Mouse (Mus musculus) embryonic facial prominence, embryonic 14.5 days (tissue): Measurements from ENCODE around the gene Car11. TPM values are rescaled to one million over a fixed set of nuclear protein-coding genes. Genes with fewer than 3 reads are reported as not detected.

Experiments used
- ATAC-seq: fragments of 200-750 bp; cut with Nextera tagmentation; 2 replicates; pipeline ENCODE4 v1.8.0; 2017; ENCODE audit warnings: low read depth, moderate number of reproducible peaks, moderate TSS enrichment
- DNase-seq: peaks from one replicate; pipeline ENCODE4 v3.0.0-alpha.2; 2015; ENCODE audit warnings: low spot score
- H3K27ac ChIP-seq: fragments of 300-500 bp; sonication (generic); replicated peaks from 2 replicates; pipeline ENCODE4 v1.5.1; 2014; ENCODE audit warnings: low read depth, mild to moderate bottlenecking, low read length, moderate library complexity
- H3K27me3 ChIP-seq: fragments of 300-500 bp; sonication (generic); replicated peaks from 2 replicates; pipeline ENCODE4 v1.6.1; 2014; ENCODE audit warnings: low read length; ENCODE audit not compliant: control insufficient read depth, insufficient read depth
- H3K36me3 ChIP-seq: fragments of 300-500 bp; sonication (generic); 2 replicates; pipeline ENCODE4 v1.6.1; 2014; ENCODE audit warnings: low read length, mixed read lengths; ENCODE audit not compliant: control insufficient read depth, insufficient read depth
- H3K4me1 ChIP-seq: fragments of 300-500 bp; sonication (generic); 2 replicates; pipeline ENCODE4 v1.6.1; 2014; ENCODE audit warnings: antibody characterized with exemption, low read length; ENCODE audit not compliant: control insufficient read depth, insufficient read depth
- H3K4me2 ChIP-seq: fragments of 300-500 bp; sonication (generic); 2 replicates; pipeline ENCODE4 v1.6.1; 2014; ENCODE audit warnings: low read depth, mild to moderate bottlenecking, low read length, moderate library complexity, mixed read lengths
- H3K4me3 ChIP-seq: fragments of 300-500 bp; sonication (generic); 2 replicates; pipeline ENCODE4 v1.5.1; 2014; ENCODE audit warnings: low read depth, mild to moderate bottlenecking, low read length
- H3K9ac ChIP-seq: fragments of 300-500 bp; sonication (generic); 2 replicates; pipeline ENCODE4 v1.6.1; 2014; ENCODE audit warnings: low read depth, mild to moderate bottlenecking, low read length, moderate library complexity, mixed read lengths
- H3K9me3 ChIP-seq: fragments of 300-500 bp; sonication (generic); 2 replicates; pipeline ENCODE4 v1.6.1; 2016; ENCODE audit warnings: low read length; ENCODE audit not compliant: control insufficient read depth
- WGBS: fragments of 180-500 bp; shearing (Covaris S2); extraction: QIAGEN DNeasy Blood & Tissue Kit; methylation state at CpG from one replicate; pipeline ENCODE4 v1.1.7; 2014; 5-methylcytosine and 5-hydroxymethylcytosine counted together
- polyA plus RNA-seq: library from polyadenylated mRNA; unstranded; fragments of >200 nt; fragmentation: Nextera tagmentation; extraction: Ambion mirVana; gene quantifications from 2 replicates; pipeline ENCODE4 v1.2.1, GENCODE M21; 2014

Gene Car11
- polyA plus RNA-seq, 1 experiment from 2014 or later, result 8.9 TPM

DNA sequence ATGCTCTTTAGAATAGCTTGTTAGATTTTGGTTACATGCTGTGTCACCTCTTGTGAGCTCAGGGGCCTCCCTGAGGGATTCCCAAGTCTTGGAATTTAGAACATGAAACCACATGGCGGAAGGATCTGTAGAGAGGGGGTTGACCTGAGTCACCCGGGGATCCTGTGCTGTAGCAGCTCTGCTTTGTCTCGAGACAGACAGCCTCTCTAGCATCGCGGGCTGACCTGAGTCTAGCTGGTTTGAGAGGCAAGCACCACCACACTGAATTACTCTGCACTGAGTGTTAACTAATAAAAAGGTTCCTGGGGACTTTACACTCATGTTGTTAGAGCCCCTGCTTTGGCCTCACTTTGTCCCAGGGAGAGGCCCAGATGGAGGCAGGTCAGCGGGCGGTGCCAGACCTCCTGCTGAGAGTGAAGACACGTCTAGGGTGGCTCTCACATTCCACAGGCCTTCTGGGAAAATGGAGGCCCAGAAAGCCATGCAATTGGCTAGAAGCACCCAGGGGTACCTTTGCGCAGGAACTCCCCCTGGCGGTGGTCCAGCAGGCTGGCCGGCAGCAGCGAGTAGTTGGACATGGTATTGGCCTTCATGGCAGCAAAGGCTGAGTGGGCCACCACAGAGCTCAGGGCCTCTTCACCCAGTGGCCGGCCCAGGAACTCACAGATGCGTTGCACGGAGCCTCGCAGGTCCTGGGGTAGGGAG, 31.2 kb downstream of the Car11 start:
- no peaks in the 10 kb centered on the region for H3K27me3 ChIP-seq
- H3K9me3 ChIP-seq, result no peaks in the 10 kb centered on the region
- H3K9ac ChIP-seq, result no peak overlapping the region
- peaks cover 18% of the 10 kb centered on the region; the same call in 1 of the 2 replicates for H3K36me3 ChIP-seq
- DNase-seq, result peak; percentile 53
- H3K4me1 ChIP-seq, result no peaks in the 10 kb centered on the region
- no peak overlapping the region for H3K4me3 ChIP-seq
- 13% methylated on average over 9 of the region's 16 CpGs for WGBS
- H3K27ac ChIP-seq, result no peak overlapping the region
- ATAC-seq, result peak; percentile 48
- H3K4me2 ChIP-seq, result no peak overlapping the region

DNA sequence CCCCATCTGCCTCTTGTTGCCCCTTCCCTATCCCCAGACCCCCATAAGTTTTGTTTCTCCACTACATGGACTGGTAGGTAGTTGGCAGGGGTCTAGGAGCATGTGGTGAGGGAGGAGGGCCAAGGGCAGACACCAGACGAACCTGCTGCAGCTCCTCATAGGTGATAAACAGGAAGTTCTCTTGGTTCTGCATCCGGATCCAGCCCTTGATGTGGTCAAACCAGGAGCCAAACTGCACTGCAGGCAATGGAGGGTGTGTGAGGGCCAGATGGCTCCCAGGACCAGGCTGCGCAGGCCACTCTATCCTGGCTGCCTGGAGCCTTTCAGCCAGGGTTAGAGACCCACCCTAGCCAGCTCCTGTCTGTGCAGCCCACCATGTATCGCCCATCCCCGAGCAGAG, 33.8 kb downstream of the Car11 start:
- Histone ChIP-seq H3K4me3 (no peak overlapping the region), H3K9me3 (no peaks in the 10 kb centered on the region), H3K9ac (no peak overlapping the region), H3K36me3 (peaks cover 5% of the 10 kb centered on the region; the same call in 1 of the 2 replicates), H3K27me3 (no peaks in the 10 kb centered on the region), H3K4me1 (no peaks in the 10 kb centered on the region), H3K27ac (no peak overlapping the region), H3K4me2 (no peak overlapping the region)
- ATAC-seq (no peak), DNase-seq (no peak)
- WGBS, result 73% methylated on average over 5 of the region's 5 CpGs

DNA sequence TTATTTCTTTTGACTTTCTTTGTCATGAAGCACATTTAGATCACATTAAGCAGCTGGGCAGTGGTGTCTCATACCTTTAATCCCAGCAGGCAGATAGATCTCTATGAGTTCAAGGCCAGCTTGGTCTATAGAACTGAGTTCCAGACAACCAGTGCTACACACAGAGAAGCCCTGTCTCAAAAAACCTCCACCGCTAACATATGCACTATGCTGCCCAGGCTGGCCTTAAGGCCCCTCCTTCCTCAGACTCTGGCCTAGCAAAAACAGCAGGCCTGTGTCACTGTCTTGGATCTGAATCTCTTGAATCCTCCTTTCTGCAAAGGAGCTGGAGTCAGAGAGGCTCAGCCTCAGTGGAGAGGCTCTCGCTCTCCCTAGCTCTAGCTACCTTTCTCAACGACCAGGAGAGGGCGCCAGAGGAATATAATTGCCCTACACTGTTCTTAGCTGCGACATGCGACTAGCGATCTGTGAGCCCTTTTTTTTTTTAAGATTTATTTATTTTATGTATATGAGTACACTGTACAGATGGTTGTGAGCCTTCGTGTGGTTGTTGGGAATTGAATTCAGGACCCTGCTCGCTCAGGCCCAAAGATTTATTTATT, 39.6 kb downstream of the Car11 start:
- peak; percentile 93 for DNase-seq
- H3K4me2 ChIP-seq, result no peak overlapping the region
- H3K9ac ChIP-seq, result no peak overlapping the region
- no peaks in the 10 kb centered on the region for H3K4me1 ChIP-seq
- H3K27me3 ChIP-seq, result no peaks in the 10 kb centered on the region
- peak; percentile 89 for ATAC-seq
- 10% methylated on average over 9 of the region's 9 CpGs for WGBS
- H3K4me3 ChIP-seq, result no peak overlapping the region
- H3K27ac ChIP-seq, result no peak overlapping the region
- no peaks in the 10 kb centered on the region for H3K36me3 ChIP-seq
- no peaks in the 10 kb centered on the region for H3K9me3 ChIP-seq

DNA sequence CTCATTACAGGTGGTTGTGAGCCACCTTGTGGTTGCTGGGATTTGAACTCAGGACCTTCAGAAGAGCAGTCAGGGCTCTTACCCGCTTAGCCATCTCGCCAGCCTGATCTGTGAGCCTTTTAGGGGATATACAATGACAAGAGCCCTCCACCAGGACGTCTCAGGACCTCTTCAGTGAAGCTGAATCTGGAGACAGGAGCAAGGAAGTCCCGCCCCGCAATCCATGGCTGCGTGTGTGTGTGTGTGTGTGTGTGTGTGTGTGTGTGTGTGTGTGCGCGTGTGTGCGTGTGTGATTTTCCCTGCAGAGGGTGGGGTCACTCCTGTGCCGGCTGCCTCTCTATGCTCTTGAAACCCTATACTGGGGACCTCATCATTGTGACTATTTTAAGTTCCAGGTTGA, 40.2 kb downstream of the Car11 start:
- Histone ChIP-seq H3K9me3 (no peaks in the 10 kb centered on the region), H3K4me3 (no peak overlapping the region), H3K27ac (no peak overlapping the region), H3K4me2 (no peak overlapping the region), H3K27me3 (no peaks in the 10 kb centered on the region), H3K9ac (no peak overlapping the region), H3K36me3 (no peaks in the 10 kb centered on the region), H3K4me1 (no peaks in the 10 kb centered on the region)
- whole genome bisulfite sequencing, result 61% methylated on average over 10 of the region's 10 CpGs
- DNase-seq, result no peak
- ATAC-seq, result no peak

DNA sequence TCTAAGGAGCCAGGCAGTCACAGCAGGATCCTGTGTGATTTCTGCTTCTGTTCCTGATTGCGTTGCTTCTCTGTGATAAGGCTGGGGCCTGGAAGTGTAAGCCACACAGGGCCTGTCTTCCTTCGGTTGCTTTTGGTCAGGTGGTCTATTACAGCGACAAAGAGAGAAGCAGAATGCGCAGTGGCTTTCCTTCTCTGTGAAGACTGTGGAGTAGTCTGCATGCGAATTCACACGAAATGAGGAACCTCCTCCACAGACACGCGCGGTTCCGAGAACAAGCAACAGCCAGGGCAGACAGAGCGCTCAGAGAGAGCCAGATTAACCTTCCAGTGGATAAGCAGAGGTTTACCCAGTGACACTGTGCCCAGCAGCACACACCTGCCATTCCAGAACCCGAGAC, 41.7 kb downstream of the Car11 start:
- DNase-seq (no peak), ATAC-seq (no peak)
- H3K4me2 ChIP-seq, result peak overlapping the region; percentile 54; the same call in 1 of the 2 replicates
- H3K36me3 ChIP-seq, result no peaks in the 10 kb centered on the region
- no peaks in the 10 kb centered on the region for H3K9me3 ChIP-seq
- no peak overlapping the region for H3K9ac ChIP-seq
- no peaks in the 10 kb centered on the region for H3K27me3 ChIP-seq
- WGBS, result 87% methylated on average over 12 of the region's 12 CpGs
- no peak overlapping the region for H3K27ac ChIP-seq
- H3K4me1 ChIP-seq, result no peaks in the 10 kb centered on the region
- no peak overlapping the region; the same call in 1 of the 2 replicates for H3K4me3 ChIP-seq

DNA sequence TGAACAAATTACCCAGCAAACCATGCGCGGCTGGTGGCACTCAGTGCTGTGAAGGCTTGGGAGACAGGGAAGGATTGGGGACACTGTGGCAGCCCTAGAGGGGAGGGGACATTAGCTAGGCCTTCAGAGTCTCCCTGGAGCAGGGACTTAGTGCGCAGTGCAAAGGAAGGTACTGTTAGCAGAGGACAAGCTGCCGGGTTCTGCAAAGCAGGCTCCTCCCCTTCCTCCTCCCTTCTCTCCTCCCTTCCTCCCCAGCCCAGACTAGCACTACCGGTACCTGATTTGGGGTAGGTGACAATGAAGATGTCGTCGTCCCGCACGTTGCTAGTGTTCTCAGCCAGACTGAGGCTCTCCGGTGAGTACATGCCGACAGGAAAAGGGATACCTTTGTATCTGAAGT, 42.1 kb downstream of the Car11 start:
- Histone ChIP-seq H3K36me3 (no peaks in the 10 kb centered on the region), H3K4me3 (peak overlapping the region; percentile 31), H3K27me3 (no peaks in the 10 kb centered on the region), H3K4me1 (no peaks in the 10 kb centered on the region), H3K27ac (no peak overlapping the region), H3K9ac (peak overlapping the region; percentile 46), H3K9me3 (no peaks in the 10 kb centered on the region), H3K4me2 (peak overlapping the region; percentile 54)
- no peak for DNase-seq
- ATAC-seq, result peak; percentile 42; the same call in 1 of the 2 replicates
- WGBS, result 30% methylated on average over 11 of the region's 11 CpGs

DNA sequence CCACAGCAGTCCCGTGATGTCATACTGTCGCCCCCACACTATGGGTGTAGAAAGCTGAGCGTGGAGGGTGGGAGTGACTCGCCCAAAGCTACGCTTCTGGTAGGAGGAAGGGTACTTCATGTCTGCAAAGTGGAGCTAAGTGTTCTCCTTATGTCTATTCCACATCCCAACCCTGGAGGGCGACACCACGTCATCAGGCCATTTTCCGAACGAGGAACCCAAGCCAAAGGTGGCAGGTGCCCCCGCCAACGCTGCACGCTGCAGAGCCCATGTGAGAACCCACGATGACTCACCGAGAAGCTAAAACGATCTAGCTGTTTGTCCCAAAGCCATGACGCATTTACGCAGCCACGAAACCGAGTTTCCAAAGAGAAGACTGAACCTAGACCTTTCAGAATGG, 42.7 kb downstream of the Car11 start:
- peak overlapping the region; percentile 46; the same call in 1 of the 2 replicates for H3K9ac ChIP-seq
- DNase-seq (no peak), ATAC-seq (no peak)
- H3K9me3 ChIP-seq, result no peaks in the 10 kb centered on the region
- no peaks in the 10 kb centered on the region for H3K4me1 ChIP-seq
- H3K27me3 ChIP-seq, result no peaks in the 10 kb centered on the region
- H3K36me3 ChIP-seq, result no peaks in the 10 kb centered on the region
- WGBS, result 41% methylated on average over 19 of the region's 19 CpGs
- peak overlapping the region; percentile 31 for H3K4me3 ChIP-seq
- no peak overlapping the region for H3K27ac ChIP-seq
- peak overlapping the region; percentile 54 for H3K4me2 ChIP-seq

DNA sequence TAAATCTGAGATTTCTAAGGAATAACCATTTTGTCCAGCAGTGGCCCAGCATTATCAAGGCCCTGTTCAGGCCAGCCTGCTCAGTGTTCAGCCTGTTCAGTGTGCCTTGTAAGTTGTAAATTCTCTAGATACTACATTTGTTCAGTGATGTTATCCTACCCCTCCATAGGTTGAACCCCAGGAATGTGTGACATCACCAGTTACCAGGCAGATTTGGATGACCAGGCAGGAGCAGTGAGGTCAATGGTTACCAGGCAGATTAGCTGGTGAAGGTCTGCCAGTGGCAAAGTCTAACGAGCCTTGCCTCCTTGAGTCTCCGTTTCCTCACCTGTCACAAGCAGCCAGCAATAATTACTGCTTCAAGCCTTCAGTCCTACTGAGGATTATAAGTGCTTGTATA, 44.7 kb downstream of the Car11 start:
- WGBS, result 41% methylated on average over 2 of the region's 2 CpGs
- H3K9me3 ChIP-seq, result no peaks in the 10 kb centered on the region
- ATAC-seq (no peak), DNase-seq (peak; percentile 52)
- no peak overlapping the region for H3K27ac ChIP-seq
- no peak overlapping the region for H3K4me3 ChIP-seq
- no peak overlapping the region for H3K9ac ChIP-seq
- no peaks in the 10 kb centered on the region for H3K36me3 ChIP-seq
- H3K4me1 ChIP-seq, result no peaks in the 10 kb centered on the region
- H3K4me2 ChIP-seq, result no peak overlapping the region
- no peaks in the 10 kb centered on the region for H3K27me3 ChIP-seq

DNA sequence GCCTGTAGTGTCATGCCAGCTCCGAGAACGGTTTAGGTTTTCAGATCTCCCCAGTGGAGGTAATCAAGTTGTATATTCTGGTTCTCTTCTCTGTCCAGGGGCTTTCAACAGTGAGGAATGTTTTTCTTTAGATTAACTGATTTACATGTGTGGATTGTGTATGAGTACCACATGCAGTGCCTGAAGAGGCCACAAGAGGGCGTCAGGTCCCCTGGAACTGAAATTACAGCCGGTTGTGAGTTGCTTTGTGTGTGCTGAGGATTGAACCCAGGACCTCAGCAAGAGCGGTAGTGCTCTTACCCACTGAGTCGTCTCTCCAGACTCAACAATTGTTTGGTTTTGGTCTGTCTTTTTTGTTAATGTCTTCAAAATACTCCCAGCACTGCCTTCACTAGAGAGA, 46.9 kb downstream of the Car11 start:
- H3K9me3 ChIP-seq, result no peaks in the 10 kb centered on the region
- H3K4me3 ChIP-seq, result no peak overlapping the region
- H3K27me3 ChIP-seq, result no peaks in the 10 kb centered on the region
- no peak overlapping the region for H3K4me2 ChIP-seq
- H3K4me1 ChIP-seq, result no peaks in the 10 kb centered on the region
- H3K9ac ChIP-seq, result no peak overlapping the region
- ATAC-seq (no peak), DNase-seq (no peak)
- H3K36me3 ChIP-seq, result no peaks in the 10 kb centered on the region
- H3K27ac ChIP-seq, result no peak overlapping the region
- 65% methylated on average over 6 of the region's 6 CpGs for WGBS
